Mouse (Mus musculus) midbrain, embryonic 12.5 days (tissue): ENCODE data around the gene Mc1r. TPM values are rescaled to one million over a fixed set of nuclear protein-coding genes. Genes with fewer than 3 reads are reported as not detected.
"Not testable (repeated sequence)": the region's sequence is repeated elsewhere in the genome, so short reads cannot be mapped to it uniquely, and the experiment has no call there.

ENCODE experiments used
- ATAC-seq: fragments of 200-750 bp; cut with Nextera tagmentation; 2 replicates; pipeline ENCODE4 v1.8.0; 2017; ENCODE audit warnings: low read depth, moderate TSS enrichment, moderate library complexity; ENCODE audit not compliant: low FRiP score
- H3K27ac ChIP-seq: fragments of 300-500 bp; sonication (generic); replicated peaks from 2 replicates; pipeline ENCODE4 v1.5.1; 2016; ENCODE audit warnings: mild to moderate bottlenecking
- H3K27me3 ChIP-seq: fragments of 300-500 bp; sonication (generic); 2 replicates; pipeline ENCODE4 v1.6.1; 2016; ENCODE audit warnings: mild to moderate bottlenecking
- H3K36me3 ChIP-seq: fragments of 300-500 bp; sonication (generic); 2 replicates; pipeline ENCODE4 v1.6.1; 2016
- H3K4me1 ChIP-seq: fragments of 300-500 bp; sonication (generic); 2 replicates; pipeline ENCODE4 v1.6.1; 2016
- H3K4me2 ChIP-seq: fragments of 300-500 bp; sonication (generic); replicated peaks from 2 replicates; pipeline ENCODE4 v1.6.1; 2016; ENCODE audit warnings: mild to moderate bottlenecking, moderate library complexity
- H3K4me3 ChIP-seq: fragments of 300-500 bp; sonication (generic); 2 replicates; pipeline ENCODE4 v1.5.1; 2016; ENCODE audit warnings: mild to moderate bottlenecking
- H3K9ac ChIP-seq: fragments of 300-500 bp; sonication (generic); replicated peaks from 2 replicates; pipeline ENCODE4 v1.6.1; 2016; ENCODE audit warnings: mild to moderate bottlenecking, moderate library complexity
- H3K9me3 ChIP-seq: fragments of 300-500 bp; sonication (generic); 2 replicates; pipeline ENCODE4 v1.6.1; 2016; ENCODE audit warnings: mild to moderate bottlenecking
- WGBS: fragments of 180-500 bp; shearing (Covaris S2); methylation state at CpG from one replicate; pipeline ENCODE4 v1.1.7; 2016; 5-methylcytosine and 5-hydroxymethylcytosine counted together
- polyA plus RNA-seq: library from polyadenylated mRNA; unstranded; fragments of >200 nt; fragmentation: Nextera tagmentation; extraction: Ambion mirVana; gene quantifications from 2 replicates; pipeline ENCODE4 v1.2.1, GENCODE M21; 2016

The Mc1r gene
- polyA plus RNA-seq, 1 experiment from 2014 or later = 0.09 TPM

DNA sequence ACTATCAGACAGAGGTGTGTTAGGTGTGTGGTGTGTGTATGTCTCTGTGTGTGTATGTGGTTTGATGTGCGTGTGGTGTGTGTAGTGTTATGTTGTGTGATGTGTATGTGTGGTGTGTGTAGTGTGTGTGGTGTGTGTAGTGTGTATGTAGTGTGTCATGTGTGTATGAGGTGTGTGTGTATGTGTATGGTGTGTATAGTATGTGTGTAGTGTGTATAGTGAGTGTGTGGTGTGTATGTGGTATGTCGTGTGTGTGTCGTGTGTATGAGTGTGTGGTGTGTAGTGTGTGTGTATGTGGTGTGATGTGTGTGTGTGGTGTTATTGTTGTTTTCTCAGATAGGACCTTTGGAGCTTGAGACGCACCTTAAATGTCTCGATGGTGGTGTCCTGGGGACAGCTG lies 35.4 kb downstream of the Mc1r start:
- ATAC-seq = peak; percentile 23; the same call in 1 of the 2 replicates
- 78% methylated on average over 5 of the region's 5 CpGs for WGBS
- Histone ChIP-seq H3K4me1 (peaks cover 11% of the 10 kb centered on the region), H3K27ac (no peak overlapping the region), H3K9me3 (no peaks in the 10 kb centered on the region), H3K36me3 (no peaks in the 10 kb centered on the region), H3K27me3 (no peaks in the 10 kb centered on the region), H3K4me3 (peak overlapping the region; percentile 73; the same call in 1 of the 2 replicates), H3K4me2 (peak overlapping the region; percentile 70), H3K9ac (no peak overlapping the region)

DNA sequence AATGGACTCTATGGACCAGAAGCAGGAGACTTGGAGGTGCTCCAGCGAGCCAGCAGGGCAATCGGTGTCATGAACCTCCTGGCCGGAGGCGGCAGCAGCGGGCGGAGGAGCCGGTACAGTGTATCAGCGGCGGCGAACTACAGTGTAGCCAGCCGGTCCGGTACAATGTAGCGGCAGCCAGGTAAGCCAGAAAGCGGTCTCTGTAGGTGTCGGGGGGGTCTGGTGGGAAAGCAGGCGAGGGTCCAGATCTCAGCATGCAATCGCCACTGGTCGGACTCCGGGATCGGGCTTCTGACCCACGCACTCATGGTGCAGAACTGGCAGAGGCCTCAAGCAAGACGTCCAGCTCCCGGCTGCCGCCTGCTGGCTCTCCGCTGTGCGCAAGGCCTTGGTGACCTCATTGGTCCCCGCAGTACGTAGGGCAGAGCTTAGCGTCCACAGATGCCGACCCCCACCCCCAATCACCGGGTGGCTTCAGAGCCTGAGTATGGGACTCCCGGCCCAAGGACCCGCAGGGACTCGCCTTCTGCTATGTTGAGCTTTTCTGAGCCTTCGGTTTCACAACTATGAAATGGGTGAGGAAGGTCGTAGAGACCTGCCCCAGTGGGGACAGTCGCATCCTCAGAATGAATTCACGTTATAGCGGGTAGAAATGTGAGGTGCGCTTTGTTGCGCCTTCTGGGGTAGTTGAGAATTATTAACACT lies 36.1 kb downstream of the Mc1r start:
- peak overlapping the region; percentile 77 for H3K9ac ChIP-seq
- no peaks in the 10 kb centered on the region for H3K36me3 ChIP-seq
- peaks cover 11% of the 10 kb centered on the region for H3K4me1 ChIP-seq
- H3K4me3 ChIP-seq = peak overlapping the region; percentile 73
- no peaks in the 10 kb centered on the region for H3K9me3 ChIP-seq
- 1% methylated on average over 41 of the region's 41 CpGs for WGBS
- ATAC-seq = peak; percentile 92
- no peaks in the 10 kb centered on the region for H3K27me3 ChIP-seq
- peak overlapping the region; percentile 77 for H3K27ac ChIP-seq
- peak overlapping the region; percentile 70 for H3K4me2 ChIP-seq

GRCm38 (mm10) chr8:123443576-123443921 lies 36.6 kb downstream of the Mc1r start:
- Histone ChIP-seq H3K9ac (peak overlapping the region; percentile 77), H3K4me3 (peak overlapping the region; percentile 73), H3K36me3 (peaks cover 5% of the 10 kb centered on the region; the same call in 1 of the 2 replicates), H3K9me3 (no peaks in the 10 kb centered on the region), H3K4me1 (peaks cover 11% of the 10 kb centered on the region), H3K27me3 (no peaks in the 10 kb centered on the region), H3K27ac (peak overlapping the region; percentile 77), H3K4me2 (peak overlapping the region; percentile 70)
- WGBS = 27% methylated on average over 4 of the region's 4 CpGs
- ATAC-seq = peak; percentile 20; the same call in 1 of the 2 replicates

DNA sequence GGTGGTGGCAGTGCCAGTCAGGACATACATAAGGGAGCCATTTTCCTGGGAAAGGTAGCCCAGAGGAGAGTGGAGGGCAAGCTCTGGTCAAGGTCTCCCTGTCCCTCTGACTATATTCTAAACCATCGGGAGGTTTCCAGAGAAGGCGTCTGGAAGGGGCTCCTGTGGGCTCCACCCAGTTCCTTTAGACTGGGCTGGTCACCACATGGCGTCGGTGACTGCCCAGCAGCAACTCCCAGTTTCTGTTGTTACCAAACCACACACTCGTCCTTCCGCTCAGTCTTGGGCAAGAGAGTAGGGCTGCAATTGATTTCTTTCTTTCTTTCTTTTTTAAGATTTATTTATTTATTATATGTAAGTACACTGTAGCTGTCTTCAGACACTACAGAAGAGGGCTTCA lies 37.2 kb downstream of the Mc1r start:
- Histone ChIP-seq H3K27me3 (no peaks in the 10 kb centered on the region), H3K27ac (no peak overlapping the region), H3K9me3 (no peaks in the 10 kb centered on the region), H3K9ac (no peak overlapping the region), H3K4me3 (no peak overlapping the region), H3K36me3 (peaks cover 8% of the 10 kb centered on the region), H3K4me2 (peak overlapping the region; percentile 70; the same call in 1 of the 2 replicates), H3K4me1 (peaks cover 11% of the 10 kb centered on the region)
- WGBS = 96% methylated on average over 6 of the region's 6 CpGs
- no peak for ATAC-seq

- WGBS = 92% methylated on average over 10 of the region's 10 CpGs
- Histone ChIP-seq H3K27ac (no peak overlapping the region), H3K9me3 (no peaks in the 10 kb centered on the region), H3K36me3 (peaks cover 15% of the 10 kb centered on the region), H3K9ac (no peak overlapping the region), H3K4me3 (no peak overlapping the region), H3K27me3 (no peaks in the 10 kb centered on the region), H3K4me1 (peaks cover 11% of the 10 kb centered on the region), H3K4me2 (no peak overlapping the region)
- no peak for ATAC-seq
These were observed 39.1 kb downstream of the Mc1r start for GRCm38 (mm10) chr8:123445981-123446380.

- no peak overlapping the region for H3K4me3 ChIP-seq
- H3K36me3 ChIP-seq = peaks cover 20% of the 10 kb centered on the region
- no peak overlapping the region for H3K27ac ChIP-seq
- no peak overlapping the region for H3K9ac ChIP-seq
- H3K4me1 ChIP-seq = peaks cover 11% of the 10 kb centered on the region
- no peak for ATAC-seq
- H3K4me2 ChIP-seq = no peak overlapping the region
- no peaks in the 10 kb centered on the region for H3K9me3 ChIP-seq
- no peaks in the 10 kb centered on the region for H3K27me3 ChIP-seq
- 92% methylated on average over 6 of the region's 6 CpGs for WGBS
These were observed 39.9 kb downstream of the Mc1r start for GRCm38 (mm10) chr8:123446799-123447198.

DNA sequence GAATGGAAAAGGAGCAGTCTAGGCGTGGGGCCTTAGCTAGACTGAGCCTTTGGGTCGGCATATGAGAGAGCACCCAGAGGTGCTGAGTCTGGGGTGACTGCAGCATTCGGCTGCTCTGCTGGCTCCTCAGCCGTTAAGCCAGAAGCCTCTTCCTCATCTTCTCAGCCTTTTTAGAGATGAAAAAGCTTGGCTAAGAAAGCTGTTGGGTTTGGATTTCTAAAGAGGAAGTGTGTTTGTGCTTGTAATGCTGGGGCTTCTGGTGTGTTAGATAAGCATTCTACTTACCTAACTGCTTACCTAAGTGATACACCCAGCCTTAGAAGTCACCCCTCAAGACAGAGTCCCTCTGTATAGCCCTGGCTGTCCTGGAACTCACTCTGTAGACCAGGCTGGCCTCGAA lies 43.9 kb downstream of the Mc1r start:
- no peak overlapping the region for H3K4me2 ChIP-seq
- WGBS = 89% methylated on average over 5 of the region's 5 CpGs
- no peak overlapping the region for H3K27ac ChIP-seq
- no peaks in the 10 kb centered on the region for H3K9me3 ChIP-seq
- no peaks in the 10 kb centered on the region for H3K27me3 ChIP-seq
- no peak for ATAC-seq
- H3K9ac ChIP-seq = no peak overlapping the region
- H3K4me3 ChIP-seq = no peak overlapping the region
- H3K4me1 ChIP-seq = no peaks in the 10 kb centered on the region
- H3K36me3 ChIP-seq = peaks cover 52% of the 10 kb centered on the region

DNA sequence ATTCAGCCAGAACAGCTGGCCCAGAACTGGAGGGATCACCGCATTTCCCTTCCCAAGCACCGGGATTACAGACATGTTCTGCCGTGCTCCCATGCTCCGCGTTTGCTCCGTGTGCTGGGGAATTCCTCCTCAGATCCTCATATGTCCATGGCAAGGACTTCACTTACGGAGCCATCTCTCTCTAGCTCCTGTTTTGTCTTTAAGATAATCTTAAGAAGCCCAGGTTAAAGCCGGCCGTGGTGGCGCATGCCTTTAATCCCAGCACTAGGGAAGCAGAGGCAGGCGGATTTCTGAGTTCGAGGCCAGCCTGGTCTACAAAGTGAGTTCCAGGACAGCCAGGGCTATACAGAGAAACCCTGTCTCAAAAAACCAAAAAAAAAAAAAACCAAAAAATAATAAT lies 44.8 kb downstream of the Mc1r start:
- not testable (repeated sequence) for H3K4me2 ChIP-seq, H3K9ac ChIP-seq, H3K4me3 ChIP-seq, H3K27me3 ChIP-seq, H3K4me1 ChIP-seq, ATAC-seq, H3K27ac ChIP-seq, H3K9me3 ChIP-seq
- 96% methylated on average over 12 of the region's 12 CpGs for WGBS
- peaks cover 62% of the 10 kb centered on the region for H3K36me3 ChIP-seq

- Histone ChIP-seq H3K4me3 (no peak overlapping the region), H3K36me3 (peaks cover 65% of the 10 kb centered on the region), H3K9me3 (no peaks in the 10 kb centered on the region), H3K4me2 (no peak overlapping the region), H3K27me3 (no peaks in the 10 kb centered on the region), H3K4me1 (no peaks in the 10 kb centered on the region), H3K9ac (no peak overlapping the region), H3K27ac (no peak overlapping the region)
- ATAC-seq = no peak
- 79% methylated on average over 4 of the region's 4 CpGs for WGBS
These were observed 45.2 kb downstream of the Mc1r start for GRCm38 (mm10) chr8:123452149-123452548.

- WGBS = 86% methylated on average over 7 of the region's 7 CpGs
- Histone ChIP-seq H3K9ac (no peak overlapping the region), H3K36me3 (peaks cover 73% of the 10 kb centered on the region), H3K9me3 (no peaks in the 10 kb centered on the region), H3K27me3 (no peaks in the 10 kb centered on the region), H3K4me3 (no peak overlapping the region), H3K4me1 (no peaks in the 10 kb centered on the region), H3K4me2 (no peak overlapping the region), H3K27ac (no peak overlapping the region)
- ATAC-seq = no peak
These were observed 46.4 kb downstream of the Mc1r start for GRCm38 (mm10) chr8:123453291-123453690.

GRCm38 (mm10) chr8:123453951-123454350 lies 47.0 kb downstream of the Mc1r start:
- H3K27me3 ChIP-seq = no peaks in the 10 kb centered on the region
- 83% methylated on average over 5 of the region's 5 CpGs for WGBS
- H3K9me3 ChIP-seq = no peaks in the 10 kb centered on the region
- no peaks in the 10 kb centered on the region for H3K4me1 ChIP-seq
- H3K36me3 ChIP-seq = peaks cover 76% of the 10 kb centered on the region
- H3K4me2 ChIP-seq = no peak overlapping the region
- H3K4me3 ChIP-seq = no peak overlapping the region
- H3K9ac ChIP-seq = no peak overlapping the region
- no peak for ATAC-seq
- H3K27ac ChIP-seq = no peak overlapping the region

- Histone ChIP-seq H3K4me2 (no peak overlapping the region), H3K27ac (no peak overlapping the region), H3K9ac (no peak overlapping the region), H3K9me3 (no peaks in the 10 kb centered on the region), H3K4me3 (no peak overlapping the region), H3K27me3 (no peaks in the 10 kb centered on the region), H3K36me3 (peaks cover 76% of the 10 kb centered on the region), H3K4me1 (no peaks in the 10 kb centered on the region)
- 92% methylated on average over 6 of the region's 6 CpGs for WGBS
- ATAC-seq = no peak
These were observed 47.7 kb downstream of the Mc1r start for GRCm38 (mm10) chr8:123454559-123454958.
